Mouse (Mus musculus) small intestine, adult 2 months (tissue): Measurements from ENCODE around the gene Cspg4.

Source experiments
- CTCF ChIP-seq: fragments of 200-500 bp; IDR thresholded peaks from 2 replicates; pipeline ENCODE4 v1.5.1; 2012; ENCODE audit warnings: low read depth, mild to moderate bottlenecking, control low read depth, inconsistent platforms, low read length, moderate library complexity, mixed read lengths; ENCODE audit not compliant: insufficient replicate concordance, insufficient read length; ENCODE audit errors: extremely low read depth
- POLR2A ChIP-seq: fragments of 200-500 bp; IDR thresholded peaks from 2 replicates; pipeline ENCODE4 v1.6.1; 2012; ENCODE audit warnings: low read depth, mild to moderate bottlenecking, control low read depth, inconsistent platforms, low read length, moderate library complexity

DNA sequence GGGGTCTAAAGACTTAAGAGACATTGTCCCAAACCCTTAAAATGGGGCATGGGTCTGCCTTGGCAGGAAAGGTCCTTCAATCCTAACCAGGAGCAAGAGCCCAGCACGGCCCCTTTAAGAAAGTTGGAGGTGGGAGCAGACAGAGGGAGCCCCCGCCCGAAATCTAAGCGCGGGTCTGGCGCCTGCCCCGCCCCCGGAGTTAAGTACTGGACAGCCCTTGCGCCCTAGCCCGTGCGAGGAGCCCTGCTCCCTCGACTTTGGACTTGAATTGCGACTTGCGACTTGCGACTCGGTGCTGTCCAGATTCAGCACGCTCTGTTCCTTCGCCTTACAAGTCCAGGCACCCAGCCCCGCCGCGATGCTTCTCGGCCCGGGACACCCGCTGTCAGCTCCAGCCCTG lies at the start of gene Cspg4:
- TF ChIP-seq POLR2A (no peak; the same call in 1 of the 2 replicates), CTCF (no peak)
